Mouse (Mus musculus): ENCODE measurements at regions not wholly inside any gene's neighbourhood (a gene's known extent, or its start where the extent isn't known, plus 50 kb on each side); places are given as distances from the start of the nearest gene placed in this dataset.

GRCm38 (mm10) chr14:46016701-46017106, 358.8 kb upstream of the Ddhd1 start:
- no peak for TF ChIP-seq CTCF (IDR thresholded peaks at IDR 0.05; ENCODE audit: low read depth)
- no peak for TF ChIP-seq EP300 (IDR thresholded peaks at IDR 0.05; ENCODE audit: low read depth)
